Mouse (Mus musculus) intestine, postnatal 0 days (tissue): ENCODE results near the gene Clk1. TPM values are rescaled to one million over a fixed set of nuclear protein-coding genes. Genes with fewer than 3 reads are reported as not detected.
A peak's percentile ranks its signal among the peaks of the same experiment; 100 is the strongest.

Source experiments
- ATAC-seq: fragments of 200-750 bp; cut with Nextera tagmentation; 2 replicates; pipeline ENCODE4 v1.8.0; 2017; ENCODE audit warnings: mild to moderate bottlenecking, moderate TSS enrichment, moderate library complexity
- H3K27ac ChIP-seq: fragments of 300-500 bp; sonication (generic); 2 replicates; pipeline ENCODE4 v1.5.1; 2014; ENCODE audit warnings: mild to moderate bottlenecking, low read depth, low read length, moderate library complexity
- H3K27me3 ChIP-seq: fragments of 300-500 bp; sonication (generic); replicated peaks from 2 replicates; pipeline ENCODE4 v1.6.1; 2014; ENCODE audit warnings: low read length, mixed read lengths; ENCODE audit not compliant: control insufficient read depth, insufficient read depth
- H3K36me3 ChIP-seq: fragments of 300-500 bp; sonication (generic); 2 replicates; pipeline ENCODE4 v1.6.1; 2014; ENCODE audit warnings: mild to moderate bottlenecking, moderate library complexity; ENCODE audit not compliant: control insufficient read depth, insufficient read depth
- H3K4me1 ChIP-seq: fragments of 300-500 bp; sonication (generic); replicated peaks from 2 replicates; pipeline ENCODE4 v1.6.1; 2014; ENCODE audit warnings: antibody characterized with exemption, low read length, mixed read lengths; ENCODE audit not compliant: control insufficient read depth, insufficient read depth
- H3K4me2 ChIP-seq: fragments of 300-500 bp; sonication (generic); replicated peaks from 2 replicates; pipeline ENCODE4 v1.6.1; 2014; ENCODE audit warnings: low read depth, mild to moderate bottlenecking, moderate library complexity
- H3K4me3 ChIP-seq: fragments of 300-500 bp; sonication (generic); 2 replicates; pipeline ENCODE4 v1.5.1; 2014; ENCODE audit warnings: low read depth, low read length
- H3K9ac ChIP-seq: fragments of 300-500 bp; sonication (generic); 2 replicates; pipeline ENCODE4 v1.6.1; 2014; ENCODE audit warnings: mild to moderate bottlenecking, low read depth, low read length
- H3K9me3 ChIP-seq: fragments of 300-500 bp; sonication (generic); 2 replicates; pipeline ENCODE4 v1.6.1; 2016; ENCODE audit warnings: mixed run types; ENCODE audit not compliant: control insufficient read depth
- CTCF ChIP-seq: sonication (generic); IDR thresholded peaks from 2 replicates; pipeline ENCODE4 v1.5.1; 2016; ENCODE audit warnings: low read depth, mild to moderate bottlenecking, control low read depth, antibody characterized with exemption, moderate library complexity
- WGBS: fragments of 180-500 bp; shearing (Covaris S2); extraction: QIAGEN DNeasy Blood & Tissue Kit; methylation state at CpG from one replicate; pipeline ENCODE4 v1.1.7; 2014; 5-methylcytosine and 5-hydroxymethylcytosine counted together
- polyA plus RNA-seq: library from polyadenylated mRNA; unstranded; fragments of >200 nt; fragmentation: Nextera tagmentation; extraction: Ambion mirVana; gene quantifications from 2 replicates; pipeline ENCODE4 v1.2.1, GENCODE M21; 2015

Gene Clk1
- polyA plus RNA-seq, 1 experiment from 2014 or later: 103 TPM

DNA sequence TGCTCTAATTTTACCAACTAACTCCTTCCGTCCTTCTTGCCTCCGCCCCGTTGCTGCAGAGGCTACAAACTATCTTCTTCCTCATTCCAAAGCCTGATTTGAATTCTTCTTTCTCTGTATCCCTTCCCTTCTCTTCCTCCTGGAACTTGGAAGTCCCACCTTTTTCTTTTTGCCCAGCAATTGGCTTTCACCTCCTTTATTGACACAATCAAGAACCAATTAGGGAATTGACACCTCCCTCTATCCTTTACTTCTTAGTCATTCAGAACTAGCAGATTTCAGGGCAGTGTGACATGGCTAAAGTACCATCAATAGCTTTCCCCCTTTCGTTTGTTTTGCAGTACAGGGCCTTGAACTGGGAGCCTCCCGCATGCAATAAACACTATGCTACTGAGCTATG, 34.3 kb upstream of the Clk1 start:
- TF ChIP-seq CTCF: no peak
- 67% methylated on average over 5 of the region's 5 CpGs for WGBS
- Histone ChIP-seq H3K4me2 (no peak overlapping the region), H3K4me1 (no peaks in the 10 kb centered on the region), H3K4me3 (no peak overlapping the region), H3K9ac (no peak overlapping the region), H3K36me3 (peaks cover 65% of the 10 kb centered on the region), H3K27me3 (no peaks in the 10 kb centered on the region), H3K9me3 (no peaks in the 10 kb centered on the region), H3K27ac (no peak overlapping the region)
- no peak for ATAC-seq

DNA sequence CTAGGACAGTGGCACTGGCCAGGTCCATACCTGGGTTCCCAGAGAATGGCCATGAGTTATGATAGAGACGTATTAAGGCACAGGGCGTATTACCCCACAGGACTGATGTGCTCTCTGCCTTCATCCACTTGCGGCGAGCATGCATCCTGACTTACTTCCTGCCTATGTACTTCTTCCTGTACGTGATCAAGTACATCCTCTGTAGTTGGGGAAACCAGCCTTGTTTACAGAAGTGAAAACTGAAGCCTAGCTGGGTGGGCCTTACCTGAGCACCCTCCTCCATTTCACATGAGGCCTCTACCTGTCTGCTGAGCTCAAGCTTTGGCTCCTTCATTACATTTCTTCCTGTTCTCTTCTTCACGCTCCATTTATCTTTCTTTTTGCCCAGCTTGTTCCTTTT, 30.4 kb upstream of the Clk1 start:
- Histone ChIP-seq H3K27ac (no peak overlapping the region), H3K9ac (no peak overlapping the region), H3K4me3 (no peak overlapping the region), H3K4me1 (no peaks in the 10 kb centered on the region), H3K4me2 (no peak overlapping the region), H3K36me3 (peaks cover 76% of the 10 kb centered on the region), H3K27me3 (no peaks in the 10 kb centered on the region), H3K9me3 (no peaks in the 10 kb centered on the region)
- TF ChIP-seq CTCF: no peak
- WGBS: 88% methylated on average over 6 of the region's 6 CpGs
- ATAC-seq: no peak

DNA sequence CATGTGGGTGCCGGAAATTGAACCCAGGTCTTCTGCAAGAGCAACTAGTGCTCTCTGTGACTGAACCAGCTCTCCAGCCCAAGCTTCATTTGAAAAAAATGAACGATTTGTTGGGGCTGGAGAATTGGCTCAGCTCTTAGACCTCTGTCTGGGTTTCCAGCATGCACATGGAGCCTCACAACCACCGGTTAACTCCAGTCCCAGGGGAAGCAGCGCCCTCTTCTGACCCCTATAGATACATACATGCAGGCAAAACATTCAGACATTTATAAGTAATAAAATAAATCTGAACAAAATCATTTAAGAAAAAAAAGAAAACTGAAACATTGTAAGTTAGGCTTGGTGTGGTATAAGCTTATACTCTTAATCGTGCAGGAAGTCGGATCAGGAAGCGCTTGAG, 24.5 kb upstream of the Clk1 start:
- TF ChIP-seq CTCF: 0 out of 2 replicates have a peak, but pooled peaks have one; percentile 16
- no peak for ATAC-seq
- 86% methylated on average over 7 of the region's 7 CpGs for WGBS
- Histone ChIP-seq H3K27me3 (no peaks in the 10 kb centered on the region), H3K9ac (no peak overlapping the region), H3K4me1 (0 out of 2 replicates have a peak, but pooled peaks cover 6% of the 10 kb centered on the region), H3K4me2 (no peak overlapping the region), H3K9me3 (no peaks in the 10 kb centered on the region), H3K4me3 (no peak overlapping the region), H3K36me3 (peaks cover 33% of the 10 kb centered on the region), H3K27ac (no peak overlapping the region)

DNA sequence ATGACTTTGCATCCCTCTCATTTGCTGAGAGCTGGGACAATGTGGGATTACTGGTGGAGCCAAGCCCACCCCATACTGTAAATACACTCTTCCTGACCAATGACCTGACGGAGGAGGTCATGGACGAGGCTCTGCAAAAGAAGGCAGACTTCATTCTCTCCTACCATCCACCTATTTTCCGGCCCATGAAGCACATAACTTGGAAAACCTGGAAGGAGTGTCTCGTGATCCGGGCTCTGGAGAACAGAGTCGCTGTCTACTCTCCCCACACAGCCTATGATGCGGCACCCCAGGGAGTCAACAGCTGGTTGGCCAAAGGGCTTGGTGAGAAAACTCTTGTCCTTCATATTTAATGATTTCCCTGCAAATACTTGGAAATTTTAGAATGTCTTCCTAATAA, 23.9 kb upstream of the Clk1 start:
- ATAC-seq: no peak
- no peak overlapping the region for H3K4me3 ChIP-seq
- H3K27me3 ChIP-seq: no peaks in the 10 kb centered on the region
- no peak overlapping the region for H3K4me2 ChIP-seq
- H3K4me1 ChIP-seq: 0 out of 2 replicates have a peak, but pooled peaks cover 6% of the 10 kb centered on the region
- no peak overlapping the region for H3K27ac ChIP-seq
- peaks cover 27% of the 10 kb centered on the region for H3K36me3 ChIP-seq
- TF ChIP-seq CTCF: no peak
- no peaks in the 10 kb centered on the region for H3K9me3 ChIP-seq
- H3K9ac ChIP-seq: no peak overlapping the region
- 93% methylated on average over 7 of the region's 7 CpGs for WGBS

DNA sequence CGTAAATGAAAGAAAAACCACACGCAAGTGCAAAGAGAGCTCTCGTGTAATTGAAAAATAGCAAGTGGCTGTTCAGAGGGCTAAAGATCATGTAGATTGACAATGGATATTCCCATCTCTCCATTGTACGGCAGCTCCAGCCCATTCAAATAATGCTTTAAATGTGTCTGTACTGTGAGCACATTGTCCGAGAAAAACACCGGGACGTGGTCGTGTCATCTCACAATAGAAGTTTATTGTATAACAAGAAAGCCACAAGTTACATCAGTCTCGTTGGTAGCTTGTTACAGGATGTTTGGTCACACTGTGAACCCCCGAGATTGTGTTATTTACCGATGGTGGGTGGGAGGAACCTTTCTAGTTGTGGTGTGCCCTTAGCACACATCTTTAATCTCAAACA, 22.0 kb upstream of the Clk1 start:
- no peak for TF ChIP-seq CTCF
- ATAC-seq: no peak
- peak overlapping the region; percentile 87 for H3K27ac ChIP-seq
- peak overlapping the region; percentile 80 for H3K4me2 ChIP-seq
- peaks cover 18% of the 10 kb centered on the region for H3K36me3 ChIP-seq
- peak overlapping the region; percentile 72 for H3K9ac ChIP-seq
- 0 out of 2 replicates have a peak, but pooled peaks cover 6% of the 10 kb centered on the region for H3K4me1 ChIP-seq
- no peaks in the 10 kb centered on the region for H3K27me3 ChIP-seq
- peak overlapping the region; percentile 73 for H3K4me3 ChIP-seq
- no peaks in the 10 kb centered on the region for H3K9me3 ChIP-seq
- 3% methylated on average over 11 of the region's 11 CpGs for WGBS

DNA sequence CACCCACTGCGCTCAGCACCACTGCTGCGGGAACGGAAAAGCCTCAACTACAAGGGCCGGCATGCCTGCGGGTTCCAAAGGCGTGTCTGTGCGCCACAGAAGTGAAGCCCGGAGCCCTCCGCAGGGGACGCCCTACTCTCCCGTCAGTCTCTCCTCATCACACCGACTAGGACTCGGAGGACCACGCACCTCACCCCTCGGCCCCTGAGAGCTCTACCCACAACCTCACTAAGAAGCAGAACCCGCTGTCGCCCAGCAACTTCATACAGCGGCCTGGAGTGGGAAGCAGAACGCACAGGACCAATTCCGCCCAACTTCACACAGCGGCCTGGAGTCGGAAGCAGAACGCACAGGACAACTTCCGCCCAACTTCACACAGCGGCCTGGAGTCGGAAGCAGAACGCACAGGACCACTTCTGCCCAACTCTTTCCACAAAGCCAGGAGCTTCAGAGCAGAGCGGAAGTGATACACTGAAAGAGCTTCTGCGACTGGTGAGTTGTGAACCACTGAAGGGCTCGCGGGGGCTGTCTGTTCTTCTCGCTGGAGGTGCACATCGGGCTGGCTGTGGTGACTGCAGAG, 21.4 kb upstream of the Clk1 start, which contains the start of the genes Nif3l1 and Ppil3:
Nif3l1 (plus strand) TSS at position 9 of the 580 bp plus-strand sequence.
Ppil3 (minus strand) TSS at position 344 of the 580 bp plus-strand sequence.
- WGBS: under 1% methylated on average over 33 of the region's 33 CpGs
- Histone ChIP-seq H3K9ac (peak within 1 kb of the TSS; percentile 72), H3K27me3 (no peaks in the 10 kb centered on the region), H3K4me2 (peak within 1 kb of the TSS; percentile 80), H3K36me3 (peaks cover 12% of the 10 kb centered on the region), H3K27ac (peak within 1 kb of the TSS; percentile 87), H3K4me3 (peak within 1 kb of the TSS; percentile 73), H3K9me3 (no peaks in the 10 kb centered on the region), H3K4me1 (0 out of 2 replicates have a peak, but pooled peaks cover 6% of the 10 kb centered on the region)
- TF ChIP-seq CTCF: peak; percentile 63
- ATAC-seq: peak; percentile 95
